Mouse (Mus musculus) liver, embryonic 15.5 days (tissue): ENCODE data around the gene Baz1b. TPM values are rescaled to one million over a fixed set of nuclear protein-coding genes. Genes with fewer than 3 reads are reported as not detected.
A peak's percentile ranks its signal among the peaks of the same experiment; 100 is the strongest.

Source experiments
- ATAC-seq: fragments of 200-750 bp; cut with Nextera tagmentation; 2 replicates; pipeline ENCODE4 v1.8.0; 2017; ENCODE audit warnings: moderate number of reproducible peaks, mild to moderate bottlenecking, moderate library complexity; ENCODE audit not compliant: insufficient read depth
- H3K27ac ChIP-seq: fragments of 300-500 bp; sonication (generic); replicated peaks from 2 replicates; pipeline ENCODE4 v1.5.1; 2015; ENCODE audit warnings: mild to moderate bottlenecking, inconsistent platforms
- H3K27me3 ChIP-seq: fragments of 300-500 bp; sonication (generic); 2 replicates; pipeline ENCODE4 v1.6.1; 2015; ENCODE audit warnings: mild to moderate bottlenecking, inconsistent platforms
- H3K36me3 ChIP-seq: fragments of 300-500 bp; sonication (generic); replicated peaks from 2 replicates; pipeline ENCODE4 v1.6.1; 2015; ENCODE audit warnings: moderate library complexity, mild to moderate bottlenecking, inconsistent platforms
- H3K4me1 ChIP-seq: fragments of 300-500 bp; sonication (generic); replicated peaks from 2 replicates; pipeline ENCODE4 v1.6.1; 2015; ENCODE audit warnings: inconsistent platforms
- H3K4me2 ChIP-seq: fragments of 300-500 bp; sonication (generic); 2 replicates; pipeline ENCODE4 v1.6.1; 2015; ENCODE audit warnings: moderate library complexity, mild to moderate bottlenecking, inconsistent platforms
- H3K4me3 ChIP-seq: fragments of 300-500 bp; sonication (generic); replicated peaks from 2 replicates; pipeline ENCODE4 v1.5.1; 2015; ENCODE audit warnings: mild to moderate bottlenecking, inconsistent platforms
- H3K9ac ChIP-seq: fragments of 300-500 bp; sonication (generic); 2 replicates; pipeline ENCODE4 v1.6.1; 2015; ENCODE audit warnings: moderate library complexity, mild to moderate bottlenecking, inconsistent platforms
- H3K9me3 ChIP-seq: fragments of 300-500 bp; sonication (generic); replicated peaks from 2 replicates; pipeline ENCODE4 v1.6.1; 2016; ENCODE audit warnings: inconsistent platforms
- WGBS: fragments of 180-500 bp; shearing (Covaris S2); methylation state at CpG from one replicate; pipeline ENCODE4 v1.1.7; 2015; ENCODE audit warnings: mixed read lengths; ENCODE audit not compliant: insufficient replicate concordance; 5-methylcytosine and 5-hydroxymethylcytosine counted together
- polyA plus RNA-seq: library from polyadenylated mRNA; unstranded; fragments of >200 nt; fragmentation: Nextera tagmentation; extraction: Ambion mirVana; gene quantifications from 2 replicates; pipeline ENCODE4 v1.2.1, GENCODE M21; 2015

Baz1b gene
- polyA plus RNA-seq, 1 experiment from 2014 or later, result 18.2 TPM

DNA sequence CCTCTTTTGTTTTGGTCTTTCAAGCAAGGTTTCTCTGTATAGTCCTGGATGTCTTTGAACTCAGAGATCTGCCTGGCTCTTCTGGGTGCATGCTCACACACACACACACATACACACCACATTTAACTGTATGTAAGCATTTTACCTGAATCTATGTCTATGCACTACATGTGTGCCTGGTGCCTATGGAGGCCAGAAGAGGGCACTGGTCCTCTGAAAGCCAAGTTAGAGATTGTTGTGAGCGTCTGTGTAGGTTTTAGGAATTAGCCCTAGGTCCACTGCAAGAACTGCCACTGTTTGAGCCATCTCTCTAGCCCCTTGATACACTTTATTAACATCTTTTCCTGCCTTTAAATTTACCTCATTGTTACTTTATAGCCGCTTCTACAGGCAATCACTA, 51.8 kb downstream of the Baz1b start:
- H3K27ac ChIP-seq, result no peak overlapping the region
- no peak overlapping the region for H3K4me2 ChIP-seq
- 81% methylated on average over 2 of the region's 2 CpGs for WGBS
- no peaks in the 10 kb centered on the region for H3K4me1 ChIP-seq
- no peaks in the 10 kb centered on the region for H3K27me3 ChIP-seq
- H3K9me3 ChIP-seq, result no peaks in the 10 kb centered on the region
- H3K9ac ChIP-seq, result no peak overlapping the region
- ATAC-seq, result no peak
- no peak overlapping the region for H3K4me3 ChIP-seq
- peaks cover 100% of the 10 kb centered on the region for H3K36me3 ChIP-seq

DNA sequence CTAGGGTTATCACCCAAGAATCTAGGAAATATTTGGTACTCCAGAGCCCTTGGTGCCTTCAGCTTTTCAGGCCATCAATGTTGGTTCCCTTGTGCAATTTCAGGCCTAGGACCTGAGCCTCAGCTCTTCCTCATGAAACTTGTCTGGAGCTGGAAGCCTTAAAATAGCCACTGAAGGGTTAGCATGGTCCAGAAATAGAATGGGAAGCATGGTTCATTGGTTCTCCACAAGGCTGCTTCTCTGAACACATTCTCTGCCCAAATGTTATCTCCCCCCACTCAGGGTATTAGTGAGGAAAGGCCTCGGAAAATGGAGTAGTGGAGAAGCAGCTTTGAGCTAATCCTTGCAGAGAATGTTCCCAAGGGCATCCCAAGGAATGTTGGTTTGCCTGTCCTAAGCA, 54.4 kb downstream of the Baz1b start:
- H3K27me3 ChIP-seq, result no peaks in the 10 kb centered on the region
- H3K4me2 ChIP-seq, result no peak overlapping the region
- no peak overlapping the region for H3K27ac ChIP-seq
- H3K36me3 ChIP-seq, result peaks cover 100% of the 10 kb centered on the region
- H3K4me1 ChIP-seq, result no peaks in the 10 kb centered on the region
- WGBS, result 72% methylated on average over 1 of the region's 1 CpGs
- H3K9ac ChIP-seq, result no peak overlapping the region
- no peaks in the 10 kb centered on the region for H3K9me3 ChIP-seq
- no peak overlapping the region for H3K4me3 ChIP-seq
- no peak for ATAC-seq

DNA sequence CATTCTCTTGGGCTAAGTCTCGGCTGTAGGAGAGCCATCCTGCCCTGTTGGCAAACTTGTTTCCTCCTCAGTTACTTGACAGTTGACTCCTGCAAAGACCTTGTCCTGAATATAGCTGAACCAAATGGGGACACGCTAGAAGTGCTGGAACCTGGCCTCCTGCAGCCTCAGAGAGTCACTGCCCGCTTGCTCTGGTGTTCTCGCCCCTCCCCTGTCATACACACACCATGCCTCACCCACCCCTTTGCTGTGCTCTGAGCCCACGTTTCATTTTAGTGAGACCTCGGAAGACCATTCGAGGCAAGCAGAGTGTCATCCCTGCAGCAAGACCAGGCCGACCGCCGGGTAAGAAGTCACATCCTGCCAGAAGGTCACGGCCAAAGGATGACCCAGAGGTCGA, 55.1 kb downstream of the Baz1b start:
- H3K36me3 ChIP-seq, result peaks cover 100% of the 10 kb centered on the region
- no peak for ATAC-seq
- no peaks in the 10 kb centered on the region for H3K9me3 ChIP-seq
- WGBS, result 82% methylated on average over 12 of the region's 12 CpGs
- H3K4me3 ChIP-seq, result no peak overlapping the region
- no peak overlapping the region for H3K4me2 ChIP-seq
- no peak overlapping the region for H3K9ac ChIP-seq
- H3K27ac ChIP-seq, result no peak overlapping the region
- H3K27me3 ChIP-seq, result no peaks in the 10 kb centered on the region
- H3K4me1 ChIP-seq, result no peaks in the 10 kb centered on the region

GRCm38 (mm10) chr5:135242608-135243007, 55.5 kb downstream of the Baz1b start:
- no peak overlapping the region for H3K9ac ChIP-seq
- no peak overlapping the region for H3K27ac ChIP-seq
- no peak for ATAC-seq
- no peaks in the 10 kb centered on the region for H3K4me1 ChIP-seq
- H3K27me3 ChIP-seq, result no peaks in the 10 kb centered on the region
- H3K4me3 ChIP-seq, result no peak overlapping the region
- no peak overlapping the region for H3K4me2 ChIP-seq
- H3K9me3 ChIP-seq, result no peaks in the 10 kb centered on the region
- peaks cover 98% of the 10 kb centered on the region for H3K36me3 ChIP-seq
- 90% methylated on average over 3 of the region's 3 CpGs for WGBS

GRCm38 (mm10) chr5:135243166-135243565, 56.1 kb downstream of the Baz1b start:
- Histone ChIP-seq H3K27me3 (no peaks in the 10 kb centered on the region), H3K4me2 (no peak overlapping the region), H3K9me3 (no peaks in the 10 kb centered on the region), H3K27ac (no peak overlapping the region), H3K4me3 (no peak overlapping the region), H3K9ac (no peak overlapping the region), H3K36me3 (peaks cover 93% of the 10 kb centered on the region), H3K4me1 (no peaks in the 10 kb centered on the region)
- no peak for ATAC-seq
- 92% methylated on average over 1 of the region's 1 CpGs for WGBS

GRCm38 (mm10) chr5:135246531-135246930, 59.5 kb downstream of the Baz1b start:
- Histone ChIP-seq H3K4me3 (no peak overlapping the region), H3K27ac (no peak overlapping the region), H3K9me3 (no peaks in the 10 kb centered on the region), H3K4me1 (peaks cover 18% of the 10 kb centered on the region), H3K4me2 (no peak overlapping the region), H3K9ac (no peak overlapping the region), H3K27me3 (peaks cover 32% of the 10 kb centered on the region), H3K36me3 (peaks cover 59% of the 10 kb centered on the region)
- 56% methylated on average over 4 of the region's 4 CpGs for WGBS
- ATAC-seq, result no peak

DNA sequence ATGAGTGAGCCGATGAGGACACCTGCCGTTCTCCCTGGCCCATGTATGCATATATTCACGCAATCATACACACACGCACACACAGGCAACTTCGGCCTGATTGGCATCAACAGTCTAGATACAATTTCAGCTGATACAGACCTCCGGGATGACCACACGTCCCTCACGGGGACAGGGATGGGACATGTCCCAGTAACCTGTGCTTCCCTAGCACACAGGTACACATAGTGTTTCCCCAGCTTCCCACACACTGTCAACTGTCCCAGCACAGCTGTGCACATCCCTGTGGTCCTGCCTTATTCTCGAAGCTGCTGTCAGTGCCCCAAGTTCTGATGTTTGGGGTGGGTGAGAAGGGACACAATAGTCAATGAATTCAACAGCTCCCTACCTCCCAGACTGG, 60.3 kb downstream of the Baz1b start:
- H3K27ac ChIP-seq, result no peak overlapping the region
- peaks cover 39% of the 10 kb centered on the region for H3K27me3 ChIP-seq
- H3K9ac ChIP-seq, result no peak overlapping the region
- peaks cover 18% of the 10 kb centered on the region for H3K4me1 ChIP-seq
- H3K4me2 ChIP-seq, result no peak overlapping the region
- ATAC-seq, result no peak
- H3K4me3 ChIP-seq, result no peak overlapping the region
- 69% methylated on average over 9 of the region's 9 CpGs for WGBS
- peaks cover 51% of the 10 kb centered on the region for H3K36me3 ChIP-seq
- no peaks in the 10 kb centered on the region for H3K9me3 ChIP-seq

DNA sequence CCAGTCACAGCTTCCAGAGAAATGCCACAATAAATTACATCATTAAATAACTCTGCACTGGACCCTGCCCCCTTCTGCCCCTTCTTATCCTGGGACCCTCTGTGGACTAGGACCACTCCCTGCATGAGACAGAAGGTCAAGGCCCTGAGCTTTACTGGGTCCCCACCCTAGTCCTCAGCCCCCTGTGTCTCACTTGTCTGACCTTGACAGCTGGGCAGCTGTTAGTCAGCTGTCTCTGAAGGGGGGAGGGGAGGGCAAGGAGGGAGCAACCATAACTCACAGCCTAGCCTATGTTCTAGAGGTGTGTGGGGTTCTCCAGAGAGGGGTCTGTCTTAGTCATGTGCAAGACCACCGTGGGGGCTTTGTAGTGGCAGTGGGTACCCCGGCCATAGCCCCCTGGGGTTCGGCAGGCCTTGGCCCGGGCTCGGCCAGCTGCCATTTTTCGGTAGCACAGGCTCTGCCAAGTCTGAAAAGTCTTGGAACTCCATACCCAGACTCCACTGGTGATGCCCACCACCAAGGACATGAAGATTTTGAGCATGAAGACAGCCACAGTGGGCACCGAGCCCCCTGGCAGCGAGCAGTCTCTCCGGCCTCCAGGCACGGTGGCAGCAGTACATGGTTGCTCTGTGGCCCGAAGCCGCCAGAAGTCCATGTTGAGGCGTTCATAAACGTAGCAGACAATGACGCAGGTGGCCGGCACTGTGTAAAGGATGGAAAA, 62.1 kb downstream of the Baz1b start:
- Histone ChIP-seq H3K27me3 (peaks cover 52% of the 10 kb centered on the region), H3K36me3 (peaks cover 33% of the 10 kb centered on the region), H3K4me2 (no peak overlapping the region), H3K4me1 (peaks cover 18% of the 10 kb centered on the region), H3K27ac (no peak overlapping the region), H3K4me3 (no peak overlapping the region), H3K9me3 (no peaks in the 10 kb centered on the region), H3K9ac (no peak overlapping the region)
- WGBS, result 79% methylated on average over 16 of the region's 16 CpGs
- no peak for ATAC-seq

- WGBS, result 2% methylated on average over 90 of the region's 92 CpGs
- peaks cover 53% of the 10 kb centered on the region for H3K27me3 ChIP-seq
- peak overlapping the region; percentile 91 for H3K4me2 ChIP-seq
- peaks cover 20% of the 10 kb centered on the region for H3K36me3 ChIP-seq
- H3K9me3 ChIP-seq, result no peaks in the 10 kb centered on the region
- peaks cover 18% of the 10 kb centered on the region for H3K4me1 ChIP-seq
- no peak overlapping the region for H3K27ac ChIP-seq
- ATAC-seq, result peak; percentile 58
- H3K4me3 ChIP-seq, result peak overlapping the region; percentile 57
- H3K9ac ChIP-seq, result no peak overlapping the region; the same call in 1 of the 2 replicates
These were observed 63.4 kb downstream of the Baz1b start for GRCm38 (mm10) chr5:135250186-135251078.

GRCm38 (mm10) chr5:135251079-135251454, 64.0 kb downstream of the Baz1b start, which contains the start of gene Fzd9:
Gene Fzd9, minus strand, starts transcription at chr5:135251230.
- Histone ChIP-seq H3K27me3 (peaks cover 53% of the 10 kb centered on the region), H3K36me3 (peaks cover 14% of the 10 kb centered on the region), H3K4me1 (peaks cover 18% of the 10 kb centered on the region), H3K4me2 (peak within 1 kb of the TSS; percentile 91), H3K27ac (no peak within 1 kb of the TSS), H3K9ac (no peak within 1 kb of the TSS; the same call in 1 of the 2 replicates), H3K4me3 (peak within 1 kb of the TSS; percentile 57), H3K9me3 (0 out of 2 replicates have a peak, but pooled peaks cover 1% of the 10 kb centered on the region)
- under 1% methylated on average over 51 of the region's 51 CpGs for WGBS
- peak; percentile 75 for ATAC-seq

GRCm38 (mm10) chr5:135253741-135254401, 66.8 kb downstream of the Baz1b start:
- Histone ChIP-seq H3K9me3 (0 out of 2 replicates have a peak, but pooled peaks cover 3% of the 10 kb centered on the region), H3K9ac (no peak overlapping the region), H3K27ac (no peak overlapping the region), H3K4me1 (peaks cover 18% of the 10 kb centered on the region), H3K4me2 (no peak overlapping the region), H3K27me3 (peaks cover 48% of the 10 kb centered on the region), H3K4me3 (no peak overlapping the region), H3K36me3 (no peaks in the 10 kb centered on the region)
- 28% methylated on average over 12 of the region's 12 CpGs for WGBS
- no peak for ATAC-seq
